Mouse (Mus musculus): Measurements from ENCODE around the gene Cacna1d. TPM values are rescaled to one million over a fixed set of nuclear protein-coding genes. Genes with fewer than 3 reads are reported as not detected.

The Cacna1d gene
- polyA plus RNA-seq, 1 experiment from 2014 or later: 2.3 TPM

- Histone ChIP-seq H3K4me1 (peaks cover 4% of the 10 kb centered on the region; the same call in 1 of the 2 replicates), H3K4me2 (no peak overlapping the region), H3K27me3 (no peaks in the 10 kb centered on the region), H3K27ac (no peak overlapping the region), H3K9ac (no peak overlapping the region), H3K4me3 (no peak overlapping the region), H3K36me3 (no peaks in the 10 kb centered on the region), H3K9me3 (no peaks in the 10 kb centered on the region)
- WGBS: 94% methylated on average over 4 of the region's 4 CpGs
- ATAC-seq (ENCODE audit: insufficient number of reproducible peaks, low FRiP score, low TSS enrichment, low read depth): no peak
These were observed 472.8 kb downstream of the Cacna1d start for GRCm38 (mm10) chr14:30018463-30018801.

- no peaks in the 10 kb centered on the region for H3K27me3 ChIP-seq
- H3K9ac ChIP-seq: no peak overlapping the region
- no peak overlapping the region for H3K4me2 ChIP-seq
- H3K36me3 ChIP-seq: no peaks in the 10 kb centered on the region
- ATAC-seq (ENCODE audit: insufficient number of reproducible peaks, low FRiP score, low TSS enrichment, low read depth): no peak
- H3K4me3 ChIP-seq: no peak overlapping the region
- no peaks in the 10 kb centered on the region for H3K9me3 ChIP-seq
- H3K4me1 ChIP-seq: peaks cover 4% of the 10 kb centered on the region; the same call in 1 of the 2 replicates
- 78% methylated on average over 8 of the region's 8 CpGs for WGBS
- no peak overlapping the region for H3K27ac ChIP-seq
These were observed 473.3 kb downstream of the Cacna1d start for GRCm38 (mm10) chr14:30017794-30018462.

- no peak for ATAC-seq (ENCODE audit: insufficient number of reproducible peaks, low FRiP score, low TSS enrichment, low read depth)
- H3K4me1 ChIP-seq: peaks cover 15% of the 10 kb centered on the region; the same call in 1 of the 2 replicates
- no peaks in the 10 kb centered on the region for H3K27me3 ChIP-seq
- no peak overlapping the region for H3K9ac ChIP-seq
- WGBS: 83% methylated on average over 5 of the region's 5 CpGs
- H3K4me3 ChIP-seq: no peak overlapping the region
- no peaks in the 10 kb centered on the region for H3K9me3 ChIP-seq
- H3K27ac ChIP-seq: no peak overlapping the region
- H3K4me2 ChIP-seq: no peak overlapping the region
- H3K36me3 ChIP-seq: no peaks in the 10 kb centered on the region
These were observed 474.6 kb downstream of the Cacna1d start for GRCm38 (mm10) chr14:30016666-30017065.

- no peak overlapping the region for H3K9ac ChIP-seq
- no peaks in the 10 kb centered on the region for H3K27me3 ChIP-seq
- no peak overlapping the region for H3K4me3 ChIP-seq
- H3K4me2 ChIP-seq: no peak overlapping the region
- H3K27ac ChIP-seq: no peak overlapping the region
- no peak for ATAC-seq (ENCODE audit: insufficient number of reproducible peaks, low FRiP score, low TSS enrichment, low read depth)
- no peaks in the 10 kb centered on the region for H3K9me3 ChIP-seq
- WGBS: 66% methylated on average over 1 of the region's 1 CpGs
- H3K4me1 ChIP-seq: peaks cover 19% of the 10 kb centered on the region
- H3K36me3 ChIP-seq: no peaks in the 10 kb centered on the region
These were observed 476.2 kb downstream of the Cacna1d start for GRCm38 (mm10) chr14:30015008-30015407.

- H3K4me2 ChIP-seq: no peak overlapping the region
- H3K9ac ChIP-seq: no peak overlapping the region
- H3K36me3 ChIP-seq: no peaks in the 10 kb centered on the region
- H3K27ac ChIP-seq: no peak overlapping the region
- 39% methylated on average over 10 of the region's 10 CpGs for WGBS
- no peaks in the 10 kb centered on the region for H3K9me3 ChIP-seq
- peaks cover 1% of the 10 kb centered on the region; the same call in 1 of the 2 replicates for H3K27me3 ChIP-seq
- no peak overlapping the region for H3K4me3 ChIP-seq
- ATAC-seq (ENCODE audit: insufficient number of reproducible peaks, low FRiP score, low TSS enrichment, low read depth): no peak
- peaks cover 24% of the 10 kb centered on the region for H3K4me1 ChIP-seq
These were observed 476.8 kb downstream of the Cacna1d start for GRCm38 (mm10) chr14:30014487-30014886.

- H3K27me3 ChIP-seq: peaks cover 19% of the 10 kb centered on the region
- H3K4me2 ChIP-seq: no peak overlapping the region
- ATAC-seq (ENCODE audit: insufficient number of reproducible peaks, low FRiP score, low TSS enrichment, low read depth): 0 out of 2 replicates have a peak, but pooled peaks have one; percentile 53
- WGBS: 63% methylated on average over 10 of the region's 10 CpGs
- peaks cover 35% of the 10 kb centered on the region for H3K4me1 ChIP-seq
- no peak overlapping the region for H3K9ac ChIP-seq
- H3K27ac ChIP-seq: peak overlapping the region; percentile 54; the same call in 1 of the 2 replicates
- no peak overlapping the region for H3K4me3 ChIP-seq
- H3K36me3 ChIP-seq: no peaks in the 10 kb centered on the region
- H3K9me3 ChIP-seq: no peaks in the 10 kb centered on the region
These were observed 479.2 kb downstream of the Cacna1d start for GRCm38 (mm10) chr14:30011886-30012560.

- Histone ChIP-seq H3K27me3 (peaks cover 19% of the 10 kb centered on the region), H3K4me3 (no peak overlapping the region), H3K9me3 (no peaks in the 10 kb centered on the region), H3K4me1 (peaks cover 35% of the 10 kb centered on the region), H3K36me3 (no peaks in the 10 kb centered on the region), H3K4me2 (peak overlapping the region; percentile 3; the same call in 1 of the 2 replicates), H3K9ac (no peak overlapping the region), H3K27ac (peak overlapping the region; percentile 74)
- ATAC-seq (ENCODE audit: insufficient number of reproducible peaks, low FRiP score, low TSS enrichment, low read depth): no peak
- WGBS: 52% methylated on average over 10 of the region's 10 CpGs
These were observed 481.2 kb downstream of the Cacna1d start for GRCm38 (mm10) chr14:30009864-30010560.

- H3K4me3 ChIP-seq: peak within 1 kb of the TSS; percentile 42
- no peaks in the 10 kb centered on the region for H3K36me3 ChIP-seq
- 9% methylated on average over 54 of the region's 54 CpGs for WGBS
- peak within 1 kb of the TSS; percentile 90 for H3K4me2 ChIP-seq
- peaks cover 35% of the 10 kb centered on the region for H3K4me1 ChIP-seq
- ATAC-seq (ENCODE audit: insufficient number of reproducible peaks, low FRiP score, low TSS enrichment, low read depth): peak; percentile 46; the same call in 1 of the 2 replicates
- H3K9me3 ChIP-seq: no peaks in the 10 kb centered on the region
- H3K27me3 ChIP-seq: peaks cover 19% of the 10 kb centered on the region
- peak within 1 kb of the TSS; percentile 74 for H3K27ac ChIP-seq
- H3K9ac ChIP-seq: 0 out of 2 replicates have a peak within 1 kb of the TSS, but pooled peaks have one; percentile 20
These were observed 482.3 kb downstream of the Cacna1d start, which contains the start of the genes Il17rb and Chdh for GRCm38 (mm10) chr14:30008733-30009575. TSS of gene Il17rb (minus strand) at chr14:30008896. TSS of gene Chdh (plus strand) at chr14:30009023.

- no peak for ATAC-seq (ENCODE audit: insufficient number of reproducible peaks, low FRiP score, low TSS enrichment, low read depth)
- H3K4me3 ChIP-seq: no peak overlapping the region
- H3K27me3 ChIP-seq: no peaks in the 10 kb centered on the region
- H3K9me3 ChIP-seq: no peaks in the 10 kb centered on the region
- no peak overlapping the region for H3K4me2 ChIP-seq
- H3K4me1 ChIP-seq: no peaks in the 10 kb centered on the region
- H3K36me3 ChIP-seq: peaks cover 30% of the 10 kb centered on the region
- 94% methylated on average over 3 of the region's 3 CpGs for WGBS
- no peak overlapping the region for H3K27ac ChIP-seq
- H3K9ac ChIP-seq: no peak overlapping the region
These were observed 491.8 kb downstream of the Cacna1d start for GRCm38 (mm10) chr14:29999475-29999811.

GRCm38 (mm10) chr14:29998747-29999474 lies 492.3 kb downstream of the Cacna1d start:
- 79% methylated on average over 13 of the region's 13 CpGs for WGBS
- H3K9ac ChIP-seq: no peak overlapping the region
- no peaks in the 10 kb centered on the region for H3K4me1 ChIP-seq
- H3K9me3 ChIP-seq: no peaks in the 10 kb centered on the region
- no peak overlapping the region for H3K27ac ChIP-seq
- H3K27me3 ChIP-seq: no peaks in the 10 kb centered on the region
- no peak overlapping the region for H3K4me3 ChIP-seq
- no peak for ATAC-seq (ENCODE audit: insufficient number of reproducible peaks, low FRiP score, low TSS enrichment, low read depth)
- H3K4me2 ChIP-seq: no peak overlapping the region
- peaks cover 35% of the 10 kb centered on the region for H3K36me3 ChIP-seq

GRCm38 (mm10) chr14:29997345-29997744 lies 493.9 kb downstream of the Cacna1d start:
- peaks cover 51% of the 10 kb centered on the region for H3K36me3 ChIP-seq

More at GRCm38 (mm10) chr14:29997345-29997744, 493.9 kb downstream of the Cacna1d start:
- Histone ChIP-seq H3K4me2 (no peak overlapping the region), H3K9ac (no peak overlapping the region), H3K4me1 (no peaks in the 10 kb centered on the region), H3K9me3 (no peaks in the 10 kb centered on the region), H3K27ac (no peak overlapping the region), H3K27me3 (no peaks in the 10 kb centered on the region), H3K4me3 (no peak overlapping the region)
- no peak for ATAC-seq (ENCODE audit: insufficient number of reproducible peaks, low FRiP score, low TSS enrichment, low read depth)
